Mouse (Mus musculus): ENCODE results near the gene Nrtn.

GRCm38 (mm10) chr17:56727029-56727649 is 30.2 kb downstream of the Nrtn start:
- TF ChIP-seq CTCF (IDR thresholded peaks at IDR 0.05; ENCODE audit: control insufficient read depth, insufficient read depth, low read length) (no peak), POLR2A (IDR thresholded peaks at IDR 0.05; ENCODE audit: borderline replicate concordance, control insufficient read depth, low read depth, low read length) (no peak)
